Mouse (Mus musculus) myocyte (in vitro differentiated cells): ENCODE measurements around the gene Tmbim1.

Experiments
- E2F4 ChIP-seq: IDR thresholded peaks from one replicate; pipeline ENCODE4 v1.6.1; 2011; ENCODE audit warnings: mild to moderate bottlenecking, control low read depth, moderate library complexity; ENCODE audit not compliant: insufficient read depth
- MAX ChIP-seq: IDR thresholded peaks from one replicate; pipeline ENCODE4 v1.6.1; 2011; ENCODE audit warnings: low read depth, mild to moderate bottlenecking, control low read depth
- MYOG ChIP-seq, 3 experiments: IDR thresholded peaks; one replicate each; pipeline ENCODE4 v1.6.1; 2011; ENCODE audit warnings: control low read depth in 2 of 3, low read depth in 2 of 3, mild to moderate bottlenecking in 2 of 3; ENCODE audit not compliant: insufficient read length in 2 of 3, control insufficient read depth in 1 of 3, insufficient read depth in 1 of 3
- POLR2A ChIP-seq: IDR thresholded peaks from one replicate; pipeline ENCODE4 v1.6.1; 2011; ENCODE audit warnings: low read depth, mild to moderate bottlenecking, control low read depth, moderate library complexity; ENCODE audit not compliant: insufficient read length
- POLR2AphosphoS2 ChIP-seq: IDR thresholded peaks from one replicate; pipeline ENCODE4 v1.6.1; 2011; ENCODE audit warnings: low read depth, control low read depth; ENCODE audit not compliant: insufficient read length
- TCF12 ChIP-seq: IDR thresholded peaks from one replicate; pipeline ENCODE4 v1.6.1; 2011; ENCODE audit warnings: mild to moderate bottlenecking, control low read depth; ENCODE audit not compliant: poor library complexity, insufficient read depth, severe bottlenecking
- USF1 ChIP-seq: IDR thresholded peaks from one replicate; pipeline ENCODE4 v1.6.1; 2011; ENCODE audit warnings: low read depth, mild to moderate bottlenecking, control low read depth, moderate library complexity

GRCm38 (mm10) chr1:74283686-74284463 is 21.5 kb downstream of the Tmbim1 start:
- TF ChIP-seq MAX (no peak), POLR2A (no peak), MYOG (IDR thresholded peaks at IDR 0.05; ENCODE audit: control insufficient read depth in 1 of 3, insufficient read depth in 1 of 3, insufficient read length in 2 of 3, low read depth in 2 of 3) (no peak), E2F4 (no peak), USF1 (no peak), POLR2AphosphoS2 (no peak), TCF12 (no peak)
